Mouse (Mus musculus) liver, postnatal 0 days (tissue): ENCODE data around the gene Pafah1b1. TPM values are rescaled to one million over a fixed set of nuclear protein-coding genes. Genes with fewer than 3 reads are reported as not detected.

ENCODE experiments used
- ATAC-seq: fragments of 200-750 bp; cut with Nextera tagmentation; 2 replicates; pipeline ENCODE4 v1.8.0; 2017; ENCODE audit warnings: mild to moderate bottlenecking, moderate library complexity
- DNase-seq: peaks from one replicate; pipeline ENCODE4 v3.0.0-alpha.2; 2016
- H3K27ac ChIP-seq: fragments of 300-500 bp; sonication (generic); 2 replicates; pipeline ENCODE4 v1.5.1; 2014; ENCODE audit warnings: antibody characterized with exemption, moderate library complexity, mild to moderate bottlenecking, low read depth
- H3K27me3 ChIP-seq: fragments of 300-500 bp; sonication (generic); 2 replicates; pipeline ENCODE4 v1.6.1; 2014; ENCODE audit warnings: low read length, control low read depth, mixed read lengths; ENCODE audit not compliant: insufficient read depth
- H3K36me3 ChIP-seq: fragments of 300-500 bp; sonication (generic); replicated peaks from 2 replicates; pipeline ENCODE4 v1.6.1; 2014; ENCODE audit warnings: mild to moderate bottlenecking, control low read depth, low read length, moderate library complexity, mixed read lengths; ENCODE audit not compliant: insufficient read depth
- H3K4me1 ChIP-seq: fragments of 300-500 bp; sonication (generic); 2 replicates; pipeline ENCODE4 v1.6.1; 2014; ENCODE audit warnings: antibody characterized with exemption, mild to moderate bottlenecking, control low read depth; ENCODE audit not compliant: insufficient read depth
- H3K4me2 ChIP-seq: fragments of 300-500 bp; sonication (generic); 2 replicates; pipeline ENCODE4 v1.6.1; 2014; ENCODE audit warnings: low read depth, mild to moderate bottlenecking, low read length, moderate library complexity, mixed read lengths
- H3K4me3 ChIP-seq: fragments of 300-500 bp; sonication (generic); 2 replicates; pipeline ENCODE4 v1.5.1; 2014; ENCODE audit warnings: low read depth, low read length
- H3K9ac ChIP-seq: fragments of 300-500 bp; sonication (generic); replicated peaks from 2 replicates; pipeline ENCODE4 v1.6.1; 2014; ENCODE audit warnings: mild to moderate bottlenecking, moderate library complexity
- H3K9me3 ChIP-seq: fragments of 300-500 bp; sonication (generic); 2 replicates; pipeline ENCODE4 v1.6.1; 2016; ENCODE audit warnings: mild to moderate bottlenecking, control low read depth, low read length, mixed read lengths
- CTCF ChIP-seq: sonication (generic); IDR thresholded peaks from 2 replicates; pipeline ENCODE4 v1.5.1; 2016; ENCODE audit warnings: antibody characterized with exemption, low read depth
- EP300 ChIP-seq: IDR thresholded peaks from 2 replicates; pipeline ENCODE4 v1.6.1; 2016; ENCODE audit warnings: antibody characterized with exemption, low read depth, mild to moderate bottlenecking
- WGBS: fragments of 180-500 bp; shearing (Covaris S2); extraction: QIAGEN DNeasy Blood & Tissue Kit; methylation state at CpG from one replicate; pipeline ENCODE4 v1.1.7; 2014; ENCODE audit not compliant: insufficient replicate concordance; 5-methylcytosine and 5-hydroxymethylcytosine counted together
- polyA plus RNA-seq: library from polyadenylated mRNA; unstranded; fragments of >200 nt; fragmentation: Nextera tagmentation; extraction: Ambion mirVana; gene quantifications from 2 replicates; pipeline ENCODE4 v1.2.1, GENCODE M21; 2015

Gene Pafah1b1
- polyA plus RNA-seq, 1 experiment from 2014 or later, result 24.1 TPM

DNA sequence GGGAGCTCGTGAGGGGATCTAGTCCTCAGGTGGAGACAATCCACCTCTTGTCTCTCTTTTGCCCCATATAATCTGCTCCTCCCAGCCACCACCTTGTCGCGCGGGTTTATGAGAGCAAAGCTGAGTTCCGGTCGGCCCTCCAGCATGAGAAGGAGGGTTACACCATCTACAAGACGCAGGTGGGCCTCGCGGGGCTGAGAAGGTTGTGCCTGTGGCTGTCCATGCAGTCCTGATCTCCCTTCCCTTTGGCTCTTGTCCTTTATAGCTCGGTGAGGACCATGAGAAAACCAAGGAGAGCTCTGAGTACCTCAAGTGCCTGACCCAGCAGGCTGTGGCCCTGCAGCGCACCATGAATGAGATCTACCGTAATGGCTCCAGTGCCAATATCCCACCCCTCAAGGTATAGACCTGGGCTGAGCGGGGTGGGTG, 56.9 kb downstream of the Pafah1b1 start:
- no peak overlapping the region for H3K4me3 ChIP-seq
- H3K27me3 ChIP-seq, result no peaks in the 10 kb centered on the region
- H3K4me1 ChIP-seq, result no peaks in the 10 kb centered on the region
- no peaks in the 10 kb centered on the region for H3K9me3 ChIP-seq
- no peak overlapping the region for H3K27ac ChIP-seq
- H3K36me3 ChIP-seq, result peaks cover 67% of the 10 kb centered on the region
- H3K9ac ChIP-seq, result no peak overlapping the region
- DNase-seq (no peak), ATAC-seq (no peak)
- WGBS, result 86% methylated on average over 13 of the region's 13 CpGs
- no peak overlapping the region for H3K4me2 ChIP-seq
- TF ChIP-seq EP300 (no peak), CTCF (no peak)

DNA sequence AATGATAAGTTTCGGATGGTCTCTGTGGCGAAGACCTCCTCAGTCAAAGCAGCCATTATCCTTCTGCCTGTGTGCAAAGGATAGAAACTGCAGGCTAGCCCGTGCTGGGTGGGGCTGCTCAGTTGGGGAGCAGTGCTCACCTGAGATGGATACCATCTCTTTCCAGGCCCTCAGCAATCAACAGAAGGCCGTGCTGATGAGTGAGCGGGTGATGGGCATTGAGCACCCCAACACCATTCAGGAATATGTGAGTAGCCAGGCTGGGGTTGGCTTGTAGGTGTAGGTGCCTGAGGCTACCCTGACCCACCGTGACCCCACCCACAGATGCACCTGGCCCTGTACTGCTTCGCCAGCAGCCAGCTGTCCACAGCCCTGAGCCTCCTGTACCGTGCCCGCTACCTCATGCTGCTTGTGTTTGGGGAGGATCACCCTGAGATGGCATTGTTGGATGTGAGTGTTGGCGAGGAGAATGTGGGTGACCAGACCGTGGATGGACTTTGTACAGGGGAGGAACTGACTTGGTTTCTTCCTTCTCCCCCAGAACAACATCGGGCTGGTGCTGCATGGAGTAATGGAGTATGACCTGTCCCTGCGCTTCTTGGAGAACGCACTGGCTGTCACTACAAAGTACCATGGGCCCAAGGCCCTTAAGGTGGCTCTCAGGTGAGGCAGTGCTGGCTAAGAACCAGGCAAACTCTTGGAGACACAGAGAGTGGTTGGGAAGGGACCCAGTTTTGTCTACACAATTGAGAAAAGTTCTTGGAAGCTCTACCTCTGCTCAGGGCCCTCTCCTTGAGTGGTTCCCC, 57.5 kb downstream of the Pafah1b1 start:
- H3K36me3 ChIP-seq, result peaks cover 69% of the 10 kb centered on the region
- WGBS, result 89% methylated on average over 14 of the region's 14 CpGs
- no peaks in the 10 kb centered on the region for H3K27me3 ChIP-seq
- ATAC-seq (no peak), DNase-seq (no peak)
- H3K4me3 ChIP-seq, result no peak overlapping the region
- no peak overlapping the region for H3K9ac ChIP-seq
- no peak overlapping the region for H3K27ac ChIP-seq
- H3K9me3 ChIP-seq, result no peaks in the 10 kb centered on the region
- no peaks in the 10 kb centered on the region for H3K4me1 ChIP-seq
- H3K4me2 ChIP-seq, result no peak overlapping the region
- TF ChIP-seq EP300 (no peak), CTCF (no peak)

DNA sequence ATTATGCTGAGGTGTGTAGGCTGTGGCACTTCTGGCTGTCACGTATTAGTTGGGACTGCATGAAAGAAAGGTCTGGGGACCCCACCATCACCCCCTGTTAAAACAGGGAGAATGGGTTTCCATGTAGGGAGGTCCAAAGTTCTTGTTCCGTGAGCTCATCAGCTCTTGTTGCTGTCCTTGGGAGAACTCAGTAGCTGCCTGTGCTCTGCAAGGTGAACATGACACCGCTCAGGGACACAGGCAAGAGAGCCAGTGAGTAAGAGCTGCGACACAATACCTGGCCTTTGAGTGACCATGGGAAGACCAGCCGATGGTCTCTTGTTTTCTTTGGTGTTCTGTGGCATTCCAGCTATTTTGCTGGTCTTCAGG, 58.2 kb downstream of the Pafah1b1 start:
- Histone ChIP-seq H3K9ac (no peak overlapping the region), H3K4me2 (no peak overlapping the region), H3K36me3 (peaks cover 75% of the 10 kb centered on the region), H3K27ac (no peak overlapping the region), H3K9me3 (no peaks in the 10 kb centered on the region), H3K27me3 (no peaks in the 10 kb centered on the region), H3K4me3 (no peak overlapping the region), H3K4me1 (no peaks in the 10 kb centered on the region)
- no peak for DNase-seq
- 89% methylated on average over 5 of the region's 5 CpGs for WGBS
- TF ChIP-seq EP300 (no peak), CTCF (no peak)
- ATAC-seq, result no peak

DNA sequence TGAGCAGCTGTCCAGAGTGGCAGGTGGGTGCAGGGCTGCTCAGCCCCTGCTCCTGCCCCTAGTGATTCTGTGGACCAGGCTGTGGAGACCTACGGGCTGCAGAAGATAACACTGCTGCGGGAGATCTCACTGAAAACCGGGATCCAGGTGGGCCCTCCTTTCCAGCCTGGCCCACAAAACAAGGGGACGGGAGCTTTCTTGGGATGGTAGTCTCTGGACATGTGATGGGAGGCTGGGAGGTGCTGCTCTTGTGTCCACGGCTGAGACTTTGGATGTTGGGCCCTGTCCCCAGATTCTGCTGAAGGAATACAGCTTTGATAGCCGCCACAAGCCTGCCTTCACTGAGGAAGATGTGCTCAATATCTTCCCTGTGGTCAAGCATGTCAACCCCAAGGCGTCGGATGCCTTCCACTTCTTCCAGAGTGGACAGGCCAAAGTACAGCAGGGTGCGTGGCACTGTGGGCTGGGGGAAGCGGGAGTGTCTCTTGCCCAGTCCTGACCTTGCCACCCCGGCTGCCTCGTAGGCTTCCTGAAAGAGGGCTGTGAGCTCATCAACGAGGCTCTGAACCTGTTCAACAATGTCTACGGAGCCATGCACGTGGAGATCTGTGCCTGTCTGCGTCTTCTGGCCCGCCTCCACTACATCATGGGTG, 58.7 kb downstream of the Pafah1b1 start:
- Histone ChIP-seq H3K4me1 (no peaks in the 10 kb centered on the region), H3K4me2 (no peak overlapping the region), H3K27me3 (no peaks in the 10 kb centered on the region), H3K9ac (no peak overlapping the region), H3K4me3 (no peak overlapping the region), H3K36me3 (peaks cover 80% of the 10 kb centered on the region), H3K9me3 (no peaks in the 10 kb centered on the region), H3K27ac (no peak overlapping the region)
- ATAC-seq (no peak), DNase-seq (no peak)
- TF ChIP-seq EP300, result no peak
- no peak for TF ChIP-seq CTCF
- WGBS, result 88% methylated on average over 17 of the region's 17 CpGs

DNA sequence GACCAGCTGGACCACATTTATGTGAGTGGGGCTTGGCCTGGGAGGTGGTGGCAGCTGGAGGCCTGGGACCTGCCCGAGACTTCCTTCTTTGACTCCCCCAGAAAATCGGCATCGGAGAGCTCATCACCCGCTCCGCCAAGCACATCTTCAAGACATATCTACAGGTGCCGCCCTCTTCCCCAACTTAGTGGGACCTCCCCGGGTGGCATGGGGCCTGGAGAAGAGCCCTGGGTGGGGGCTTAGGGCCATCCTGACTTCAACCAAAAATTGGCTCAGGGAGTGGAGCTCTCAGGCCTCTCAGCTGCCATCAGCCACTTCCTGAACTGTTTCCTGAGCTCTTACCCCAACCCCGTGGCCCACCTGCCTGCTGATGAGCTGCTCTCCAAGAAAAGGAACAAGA, 59.6 kb downstream of the Pafah1b1 start:
- Histone ChIP-seq H3K4me1 (no peaks in the 10 kb centered on the region), H3K9me3 (no peaks in the 10 kb centered on the region), H3K36me3 (peaks cover 80% of the 10 kb centered on the region), H3K27ac (no peak overlapping the region), H3K4me3 (no peak overlapping the region), H3K4me2 (no peak overlapping the region), H3K9ac (no peak overlapping the region), H3K27me3 (no peaks in the 10 kb centered on the region)
- DNase-seq (no peak), ATAC-seq (no peak)
- WGBS, result 79% methylated on average over 8 of the region's 8 CpGs
- no peak for TF ChIP-seq CTCF
- TF ChIP-seq EP300, result no peak

DNA sequence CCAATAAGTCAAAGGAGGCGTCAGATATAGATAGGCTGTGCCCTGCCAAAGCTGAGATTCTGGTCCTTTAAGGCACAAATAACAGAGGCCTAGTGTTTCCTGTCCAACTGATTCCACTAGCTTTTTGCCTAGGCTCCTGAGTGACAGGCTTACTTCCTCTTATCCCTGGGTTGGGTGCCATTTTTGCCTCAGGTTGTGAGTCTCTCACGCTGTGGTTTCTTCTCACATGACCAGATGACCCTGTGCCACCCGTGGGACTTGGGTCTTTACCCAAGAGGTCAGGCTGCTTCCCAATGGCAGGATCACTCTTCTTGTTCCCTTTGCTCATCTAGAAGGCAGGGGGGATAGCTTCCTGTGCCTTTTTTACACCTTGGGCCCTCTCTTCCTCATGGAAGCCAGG, 60.2 kb downstream of the Pafah1b1 start:
- no peak overlapping the region for H3K9ac ChIP-seq
- DNase-seq, result no peak
- peaks cover 82% of the 10 kb centered on the region for H3K36me3 ChIP-seq
- no peaks in the 10 kb centered on the region for H3K4me1 ChIP-seq
- 40% methylated on average over 3 of the region's 3 CpGs for WGBS
- no peaks in the 10 kb centered on the region for H3K9me3 ChIP-seq
- no peak overlapping the region for H3K27ac ChIP-seq
- no peak overlapping the region for H3K4me3 ChIP-seq
- TF ChIP-seq EP300, result no peak
- no peak for TF ChIP-seq CTCF
- H3K4me2 ChIP-seq, result no peak overlapping the region
- no peaks in the 10 kb centered on the region for H3K27me3 ChIP-seq
- no peak for ATAC-seq
